Mouse (Mus musculus): ENCODE data around the gene Ctla2a. TPM values are rescaled to one million over a fixed set of nuclear protein-coding genes. Genes with fewer than 3 reads are reported as not detected.

The Ctla2a gene
- polyA plus RNA-seq, 1 experiment: 10.4 TPM

- no peaks in the 10 kb centered on the region for H3K27me3 ChIP-seq (ENCODE audit: control insufficient read depth, insufficient read depth, low read length)
- no peak overlapping the region for H3K4me3 ChIP-seq (replicated peaks; ENCODE audit: insufficient read depth, low read depth, low read length)
- TF ChIP-seq CTCF (IDR thresholded peaks at IDR 0.05; ENCODE audit: borderline replicate concordance, insufficient read depth, low read depth, low read length) (no peak), POLR2A (IDR thresholded peaks at IDR 0.05; ENCODE audit: borderline replicate concordance, insufficient read depth, low read length) (no peak)
- DNase-seq: no peak
- H3K4me1 ChIP-seq (ENCODE audit: control insufficient read depth, insufficient read depth, low read length): no peaks in the 10 kb centered on the region
- H3K27ac ChIP-seq (ENCODE audit: insufficient read depth, low read length): no peak overlapping the region
Observed at GRCm38 (mm10) chr13:60895406-60896160, 40.8 kb downstream of the Ctla2a start.

GRCm38 (mm10) chr13:60892301-60892700, 44.1 kb downstream of the Ctla2a start:
- H3K4me1 ChIP-seq (ENCODE audit: control insufficient read depth, insufficient read depth, low read length): no peaks in the 10 kb centered on the region
- 95% methylated on average over 1 of the region's 1 CpGs for WGBS
- TF ChIP-seq CTCF (IDR thresholded peaks at IDR 0.05; ENCODE audit: borderline replicate concordance, insufficient read depth, low read depth, low read length): no peak
- no peak for TF ChIP-seq POLR2A (IDR thresholded peaks at IDR 0.05; ENCODE audit: borderline replicate concordance, insufficient read depth, low read length)

More at GRCm38 (mm10) chr13:60892301-60892700, 44.1 kb downstream of the Ctla2a start:
- no peak for DNase-seq
- Histone ChIP-seq H3K27me3 (ENCODE audit: control insufficient read depth, insufficient read depth, low read length) (no peaks in the 10 kb centered on the region), H3K4me3 (replicated peaks; ENCODE audit: insufficient read depth, low read depth, low read length) (no peak overlapping the region), H3K27ac (ENCODE audit: insufficient read depth, low read length) (no peak overlapping the region)

Other genes with a start within 250 kb of the Ctla2a start
- not detected in 2 replicates for gene BC051665, start 150.3 kb downstream of the Ctla2a start, polyA plus RNA-seq (2012; rRNA removed)
- gene Ctsll3, start 133.8 kb downstream of the Ctla2a start, polyA plus RNA-seq (2012; rRNA removed): not detected in 2 replicates
- 0.34 TPM in 1 of 2 replicates, not detected in the other for gene 4930486L24Rik, start 72.2 kb downstream of the Ctla2a start, polyA plus RNA-seq (2012; rRNA removed)
- 0.17 TPM in 1 of 2 replicates, not detected in the other for gene Gm49392, start 39.7 kb downstream of the Ctla2a start, polyA plus RNA-seq (2012; rRNA removed)
- gene Ctla2b, start 39.2 kb downstream of the Ctla2a start, polyA plus RNA-seq (2012; rRNA removed): 0.90 and 2.0 TPM in 2 replicates
- 0.25 TPM in 1 of 2 replicates, not detected in the other for gene Tpbpb, start 31.7 kb downstream of the Ctla2a start, polyA plus RNA-seq (2012; rRNA removed)
- gene Gm49393, start 1.0 kb downstream of the Ctla2a start, polyA plus RNA-seq (2012; rRNA removed): not detected in 2 replicates
- gene Gm49391, start 54 bp downstream of the Ctla2a start, polyA plus RNA-seq (2012; rRNA removed): 1.1 and 1.8 TPM in 2 replicates
- gene Tpbpa, start 5.4 kb upstream of the Ctla2a start, polyA plus RNA-seq (2012; rRNA removed): 0.21 and 0.64 TPM in 2 replicates
- 0.11 TPM in 1 of 2 replicates, not detected in the other for gene Ctsj, start 69.3 kb upstream of the Ctla2a start, polyA plus RNA-seq (2012; rRNA removed)
- not detected in 2 replicates for gene Ctsq, start 104.0 kb upstream of the Ctla2a start, polyA plus RNA-seq (2012; rRNA removed)
- not detected in 2 replicates for gene Ctsr, start 227.6 kb upstream of the Ctla2a start, polyA plus RNA-seq (2012; rRNA removed)